Mouse (Mus musculus) heart, adult 2 months (tissue): ENCODE data around the gene Wnt11.

Source experiments
- CTCF ChIP-seq: fragments of 200-600 bp; IDR thresholded peaks from 2 replicates; pipeline ENCODE4 v1.8.1; 2022; ENCODE audit warnings: antibody characterized with exemption, mild to moderate bottlenecking, moderate library complexity
- EP300 ChIP-seq: fragments of 200-500 bp; IDR thresholded peaks from 2 replicates; pipeline ENCODE4 v1.6.1; 2011; ENCODE audit warnings: low read depth, low read length, control low read depth; ENCODE audit not compliant: insufficient read depth

GRCm38 (mm10) chr7:98798134-98798417 lies 36.8 kb upstream of the Wnt11 start:
- TF ChIP-seq EP300 (no peak), CTCF (no peak)
